Mouse (Mus musculus) cerebellum, adult (tissue): Measurements from ENCODE around the gene S1pr3.

Source experiments
- ATAC-seq: cut with Nextera tagmentation; 2 replicates; pipeline ENCODE4 v1.9.2; 2017; ENCODE audit warnings: mild to moderate bottlenecking, moderate library complexity, mixed read lengths; ENCODE audit not compliant: insufficient number of reproducible peaks, low FRiP score, low TSS enrichment

Gene S1pr3

DNA sequence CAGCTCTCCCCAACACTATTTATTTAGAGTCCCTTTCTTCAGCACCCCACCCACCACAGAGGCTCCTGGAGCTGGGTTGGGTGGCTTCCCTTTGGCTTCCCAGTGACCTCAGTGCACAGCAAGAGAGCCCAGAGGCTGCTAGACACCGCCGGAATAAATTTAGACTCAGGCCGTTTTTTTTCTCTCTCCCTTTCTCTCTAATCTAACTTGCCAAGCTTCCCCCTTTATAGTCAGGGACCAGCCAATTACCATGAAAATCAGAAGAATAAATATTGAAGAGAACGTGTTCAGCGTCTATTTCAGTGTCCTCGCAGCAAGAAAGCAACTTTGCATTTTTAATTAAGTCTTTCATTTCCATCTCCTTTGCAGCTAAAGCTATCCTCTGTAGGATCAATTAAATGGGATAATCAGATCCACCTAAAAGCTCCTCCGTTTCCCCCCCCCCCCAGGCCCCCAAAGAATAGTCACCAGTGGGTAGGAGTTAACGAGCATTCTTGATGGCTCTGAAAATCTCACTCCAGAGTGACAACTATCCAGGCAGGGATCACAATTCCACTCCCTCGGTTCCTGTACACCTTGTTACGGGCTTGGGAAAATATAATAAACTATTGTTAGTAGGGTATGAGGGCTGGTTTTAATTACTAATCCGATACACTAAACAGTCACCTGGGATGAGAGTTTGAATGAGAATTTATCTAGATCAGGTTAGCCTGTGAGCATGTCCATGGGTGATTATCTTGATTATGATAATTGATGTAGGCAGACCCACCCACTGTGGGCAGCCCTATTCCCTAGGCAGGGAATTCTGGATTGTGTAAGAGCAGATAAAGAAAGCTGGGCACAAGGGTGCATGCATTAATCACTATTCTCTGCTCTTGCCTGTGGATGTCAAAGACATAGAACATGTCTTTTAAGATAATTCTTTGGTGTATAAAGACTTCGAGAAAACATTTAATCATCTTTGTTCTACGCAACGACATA lies 29.0 kb downstream of the S1pr3 start:
- no peak for ATAC-seq

DNA sequence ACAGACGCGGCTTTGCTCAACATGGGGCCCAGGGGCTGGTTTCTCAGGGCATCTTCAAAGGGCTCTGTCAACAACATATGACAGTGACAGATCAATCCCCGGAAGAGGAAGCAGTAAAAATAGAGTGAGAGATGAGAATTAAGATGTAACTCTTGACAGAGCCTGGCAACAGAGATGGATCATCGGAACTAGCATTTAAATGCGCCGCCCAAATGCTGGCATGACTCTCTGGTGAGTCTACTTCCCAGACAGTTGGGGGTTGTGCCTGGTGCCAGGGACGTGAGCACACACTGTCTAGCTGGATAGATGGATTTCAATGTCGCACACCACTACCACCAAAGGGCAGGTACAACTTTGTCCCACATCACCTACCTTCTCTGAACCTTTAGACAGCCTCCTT lies 34.5 kb downstream of the S1pr3 start:
- no peak for ATAC-seq

DNA sequence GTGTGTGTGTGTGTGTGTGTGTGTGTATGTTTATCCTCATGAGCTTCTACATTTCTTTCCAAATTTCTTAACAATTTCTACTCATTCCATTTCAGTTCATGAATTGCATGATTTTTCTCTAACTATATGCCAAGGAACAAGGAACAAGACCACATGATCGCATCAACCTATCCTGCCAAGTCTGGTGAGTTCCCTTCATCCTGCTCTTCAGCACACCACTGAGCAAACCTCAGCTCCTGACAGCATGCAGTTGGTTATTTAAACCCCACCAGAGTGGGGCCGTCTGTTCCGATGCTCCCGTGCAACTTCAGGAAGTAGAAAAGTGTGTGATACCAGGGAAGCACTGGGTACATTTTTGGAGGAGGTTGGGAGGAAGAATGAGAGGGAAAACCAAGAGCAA lies 38.1 kb downstream of the S1pr3 start:
- no peak for ATAC-seq

DNA sequence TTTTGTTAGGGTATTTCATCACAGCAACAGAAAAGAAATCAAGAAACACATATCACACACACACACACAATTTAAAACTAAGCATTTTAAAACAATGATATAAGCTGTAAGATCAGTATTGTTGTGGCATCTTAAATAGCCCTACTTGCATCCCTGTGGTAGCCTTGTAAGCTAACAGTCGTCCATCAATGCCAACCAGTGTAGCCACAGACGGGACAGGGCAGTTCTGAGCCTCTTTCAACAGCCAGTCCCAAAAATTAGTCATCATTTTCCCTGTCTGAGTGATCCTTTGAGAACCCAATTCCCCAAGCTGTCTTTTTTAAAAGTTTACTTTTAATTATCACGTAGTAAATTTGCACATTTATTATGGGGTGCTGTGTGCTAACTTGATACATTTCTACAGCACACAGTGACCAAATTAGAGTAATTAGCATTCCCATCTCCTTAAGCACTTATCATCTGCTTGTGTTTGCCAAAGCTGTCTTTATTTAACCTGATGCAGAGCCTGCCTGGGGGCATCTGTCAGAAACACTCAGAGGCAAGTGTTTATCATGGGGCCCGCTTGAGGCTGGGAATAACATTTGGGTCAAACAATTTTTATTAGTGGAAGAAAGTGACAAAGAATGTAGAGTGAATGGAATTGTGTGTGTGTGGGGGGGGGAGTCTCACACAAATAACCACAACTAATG lies 47.9 kb downstream of the S1pr3 start:
- no peak for ATAC-seq

DNA sequence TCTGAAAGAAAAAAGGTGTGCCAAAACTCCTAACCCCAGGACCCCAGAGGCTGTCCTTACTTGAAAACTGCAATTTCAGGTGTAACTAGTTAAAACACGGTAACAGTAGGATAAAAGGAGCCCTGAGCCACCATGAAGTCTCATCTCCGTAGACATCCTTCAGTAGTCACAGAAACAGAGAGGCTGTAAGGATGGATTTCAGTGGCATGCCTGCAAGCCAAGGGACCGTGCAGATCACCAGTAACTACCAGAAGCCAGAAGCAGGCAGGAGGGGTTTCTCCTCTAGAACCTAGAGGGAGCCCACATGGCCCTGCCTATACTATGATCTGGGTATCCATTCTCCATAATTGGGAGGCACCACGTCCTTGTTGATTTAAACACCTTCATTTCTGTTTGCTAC lies 55.9 kb downstream of the S1pr3 start:
- no peak for ATAC-seq

DNA sequence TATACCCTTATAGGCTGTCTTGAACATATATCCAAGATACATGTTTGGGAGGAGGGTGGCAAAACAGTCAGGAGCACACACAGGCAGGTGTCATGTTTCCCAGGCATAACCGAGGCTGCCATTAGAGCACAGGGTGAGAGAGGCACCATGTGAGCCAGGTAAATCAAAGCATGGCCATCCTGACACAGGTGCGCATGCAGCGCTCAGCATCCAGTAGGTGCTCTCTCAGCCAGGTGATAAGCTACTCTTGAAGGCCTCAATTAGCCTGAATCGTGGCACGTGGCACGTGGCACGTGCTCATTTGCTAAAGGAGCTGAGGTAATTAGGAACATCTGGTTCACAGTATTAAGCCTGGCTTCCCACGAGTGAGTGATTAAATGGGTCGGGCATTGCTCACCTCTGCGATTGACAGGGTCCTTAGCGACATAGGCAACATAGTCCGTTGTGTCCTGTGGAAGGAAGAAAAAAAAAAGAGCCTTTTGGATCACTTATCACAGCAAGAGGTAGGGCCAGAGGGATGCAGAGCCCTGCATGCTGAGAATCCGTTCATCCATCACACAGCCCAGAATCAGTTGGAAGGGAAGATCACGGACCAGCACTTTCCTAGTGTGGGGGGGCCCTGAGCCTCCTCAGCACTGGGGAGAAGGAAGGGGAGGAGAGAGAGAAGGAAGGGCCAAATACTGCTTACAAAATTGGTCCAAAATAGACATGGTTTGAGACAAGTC lies 57.8 kb downstream of the S1pr3 start:
- no peak for ATAC-seq

DNA sequence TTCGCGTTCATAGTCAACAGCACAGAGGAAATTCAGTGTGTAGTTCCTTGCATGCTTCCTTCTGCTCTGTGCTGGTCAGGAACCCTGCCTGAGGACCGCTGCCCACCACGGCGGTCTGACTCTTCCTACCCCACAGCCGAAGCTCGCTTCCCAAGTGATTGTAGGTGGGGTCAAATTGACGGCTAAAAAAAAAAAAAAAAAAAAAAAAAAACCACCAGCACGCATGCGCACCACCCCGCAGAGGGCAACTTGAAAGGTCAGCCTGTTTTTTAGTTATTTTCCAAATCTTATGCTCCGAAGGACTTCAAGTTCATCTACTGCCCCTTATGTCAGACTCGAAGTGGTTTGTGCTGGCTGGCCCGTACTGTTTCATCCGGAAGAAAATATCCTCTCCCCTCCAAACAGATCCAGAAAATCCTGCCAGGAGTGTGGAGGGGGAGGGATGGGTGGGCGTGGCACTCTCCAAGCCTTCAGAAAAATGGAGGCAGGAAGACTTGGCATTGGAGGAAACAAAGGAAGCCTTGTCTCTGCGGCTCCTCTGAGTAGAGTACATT lies 60.3 kb downstream of the S1pr3 start:
- no peak for ATAC-seq
